In the genomic region with DNA sequence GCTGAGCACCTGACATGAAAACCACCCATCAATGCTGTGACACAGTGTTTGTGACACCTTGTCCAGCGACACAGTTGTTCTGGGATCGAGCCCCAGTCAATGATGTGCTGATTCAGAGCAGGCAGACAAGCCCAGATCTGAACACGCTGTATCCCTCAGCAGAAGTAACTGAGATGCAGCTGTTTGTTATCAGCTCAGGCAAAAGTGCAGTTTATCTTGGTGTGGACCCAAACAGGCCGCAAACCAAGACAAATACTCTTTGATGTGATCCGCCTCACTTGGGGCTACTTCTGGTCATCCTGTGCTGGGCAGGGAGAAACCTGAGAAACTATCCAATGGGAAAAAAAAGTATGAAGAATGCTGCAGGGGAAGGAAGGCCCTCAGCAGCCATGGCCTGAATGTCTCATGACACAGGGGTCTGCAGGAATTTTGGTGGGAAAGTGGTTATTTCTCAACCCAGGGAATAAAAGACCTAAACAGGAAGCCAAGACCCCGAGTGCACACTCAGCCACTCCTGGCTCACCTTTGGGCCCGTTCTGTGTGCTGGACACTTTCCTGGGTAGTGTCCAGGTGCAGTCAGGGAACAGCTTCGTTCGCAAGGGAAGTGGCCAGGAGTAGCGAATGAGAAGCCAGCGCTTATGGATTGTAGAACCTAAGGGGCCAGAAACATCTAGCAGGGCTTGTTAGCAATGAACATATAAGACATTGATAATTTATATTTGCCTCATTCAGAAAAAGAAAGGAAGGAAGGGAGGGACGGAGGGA, we compare ENCODE assay signal across 34 mouse cellular contexts.
DNase-seq lines count a peak whose midpoint lies in the region; ATAC-seq lines count a peak whose summit lies in the region.
"Had no signal": no experiment of that assay in that cellular context is flagged by ENCODE, and none has a peak within 500 bp of the region (broad histone marks: within the 10 kb centered on the region; RNA-seq: fewer than 3 reads in every experiment).

No protein-coding gene starts in this region.

- no peaks in the 10 kb centered on the region for H3K27me3 ChIP-seq in kidney, embryonic 14.5 days (ENCODE audit: control insufficient read depth, insufficient read depth, low read length)
- no peaks in the 10 kb centered on the region; the same call in 1 of the 2 replicates for H3K27me3 ChIP-seq in heart, embryonic 13.5 days (replicated peaks)
- no peaks in the 10 kb centered on the region for H3K27me3 ChIP-seq in hindbrain, embryonic 11.5 days (ENCODE audit: control insufficient read depth, insufficient read depth, low read length)
- H3K27me3 ChIP-seq: embryonic facial prominence, embryonic 12.5 days; hindbrain, embryonic 13.5 days; limb, embryonic 15.5 days; midbrain, embryonic 12.5 days; neural tube, embryonic 12.5 days had no signal

- H3K27ac ChIP-seq in kidney, embryonic 14.5 days (ENCODE audit: low read depth, low read length): no peak overlapping the region
- H3K27ac ChIP-seq in heart, embryonic 13.5 days (replicated peaks): peak overlapping the region; percentile 61; the same call in 1 of the 2 replicates
- no peak overlapping the region for H3K27ac ChIP-seq in hindbrain, embryonic 11.5 days (ENCODE audit: low read depth, low read length)
- H3K27ac ChIP-seq: embryonic facial prominence, embryonic 12.5 days; forebrain, embryonic 10.5 days; gastrocnemius, adult 2 months; hindbrain, embryonic 13.5 days; limb, embryonic 10.5 days; limb, embryonic 15.5 days; midbrain, embryonic 12.5 days; neural tube, embryonic 12.5 days had no signal

- no peak overlapping the region for H3K4me3 ChIP-seq in kidney, embryonic 14.5 days (ENCODE audit: low read length)
- H3K4me3 ChIP-seq in heart, embryonic 13.5 days: no peak overlapping the region
- H3K4me3 ChIP-seq in hindbrain, embryonic 11.5 days (ENCODE audit: low read depth, low read length): no peak overlapping the region
- H3K4me3 ChIP-seq: embryonic facial prominence, embryonic 12.5 days; forebrain, embryonic 10.5 days; gastrocnemius, adult 2 months; hindbrain, embryonic 13.5 days; limb, embryonic 10.5 days; limb, embryonic 15.5 days; megakaryocyte, embryonic 14.5 days; midbrain, embryonic 12.5 days; myocyte; neural tube, embryonic 12.5 days had no signal

- peak; percentile 26 to 31 for DNase-seq in kidney, postnatal 4 days
- peak; percentile 32 to 39 for DNase-seq in heart, adult 9 months (ENCODE audit: low spot score in 2 of 2)
- peak; percentile 25 for DNase-seq in heart, postnatal 4 days
- DNase-seq in hindbrain, embryonic 11.5 days (ENCODE audit: low spot score): no peak
- no peak for DNase-seq in yolk sac, embryonic 10.5 days (ENCODE audit: low spot score)
- DNase-seq: adrenal gland, adult 2 months; adrenal gland, postnatal 36 days; B cell, adult 2 months; cerebellum, adult 2 months; cerebellum, postnatal 14 days; embryo, embryonic 11 days; gastrocnemius, adult 2 months; gastrocnemius, postnatal 36 days; kidney, adult 8-10 months; layer of hippocampus, adult 9-11 months; lung, adult 18-20 months; lung, postnatal 4 days; thymus, adult 2 months; thymus, postnatal 36 days had no signal

- H3K4me1 ChIP-seq in kidney, embryonic 14.5 days (ENCODE audit: control insufficient read depth, insufficient read depth, low read length): no peaks in the 10 kb centered on the region
- H3K4me1 ChIP-seq in heart, embryonic 13.5 days: peaks cover 28% of the 10 kb centered on the region
- no peaks in the 10 kb centered on the region for H3K4me1 ChIP-seq in hindbrain, embryonic 11.5 days (replicated peaks; ENCODE audit: control insufficient read depth, insufficient read depth, low read length)
- H3K4me1 ChIP-seq: embryonic facial prominence, embryonic 12.5 days; limb, embryonic 15.5 days; neural tube, embryonic 12.5 days had no signal

- 76% methylated on average over 12 of the region's 12 CpGs for WGBS in kidney, embryonic 14.5 days
- 65% methylated on average over 12 of the region's 12 CpGs for WGBS in heart, embryonic 13.5 days
- WGBS in hindbrain, embryonic 11.5 days: 88% methylated on average over 12 of the region's 12 CpGs

- ATAC-seq in kidney, embryonic 14.5 days (ENCODE audit: low FRiP score, low TSS enrichment): no peak
- no peak; the same call in 1 of the 2 replicates for ATAC-seq in heart, embryonic 13.5 days (ENCODE audit: extremely low read depth, insufficient number of reproducible peaks, low FRiP score, low TSS enrichment)
- no peak for ATAC-seq in hindbrain, embryonic 11.5 days (ENCODE audit: low FRiP score)
- ATAC-seq: activated CD4-positive, CD25-positive, alpha-beta regulatory T cell, adult 4 months; forebrain, embryonic 16.5 days; intestine, embryonic 16.5 days; lung, postnatal 0 days had no signal

- no peaks in the 10 kb centered on the region for H3K36me3 ChIP-seq in kidney, embryonic 14.5 days (ENCODE audit: control insufficient read depth, insufficient read depth, low read length)
- H3K36me3 ChIP-seq in heart, embryonic 13.5 days: no peaks in the 10 kb centered on the region
- no peaks in the 10 kb centered on the region for H3K36me3 ChIP-seq in hindbrain, embryonic 11.5 days (ENCODE audit: control insufficient read depth, insufficient read depth, low read length)
- H3K36me3 ChIP-seq: embryonic facial prominence, embryonic 12.5 days; forebrain, embryonic 10.5 days; hindbrain, embryonic 13.5 days; limb, embryonic 10.5 days; limb, embryonic 15.5 days; midbrain, embryonic 12.5 days; neural tube, embryonic 12.5 days had no signal

- H3K9me3 ChIP-seq in kidney, embryonic 14.5 days (ENCODE audit: control insufficient read depth, low read length): no peaks in the 10 kb centered on the region
- no peaks in the 10 kb centered on the region for H3K9me3 ChIP-seq in heart, embryonic 13.5 days
- H3K9me3 ChIP-seq in hindbrain, embryonic 11.5 days (ENCODE audit: control insufficient read depth, low read length): no peaks in the 10 kb centered on the region
- H3K9me3 ChIP-seq: embryonic facial prominence, embryonic 12.5 days; forebrain, embryonic 10.5 days; hindbrain, embryonic 13.5 days; limb, embryonic 10.5 days; limb, embryonic 15.5 days; midbrain, embryonic 12.5 days; neural tube, embryonic 12.5 days had no signal

- H3K4me2 ChIP-seq in kidney, embryonic 14.5 days (replicated peaks; ENCODE audit: low read depth, low read length): no peak overlapping the region
- no peak overlapping the region for H3K4me2 ChIP-seq in heart, embryonic 13.5 days
- H3K4me2 ChIP-seq in hindbrain, embryonic 11.5 days (replicated peaks; ENCODE audit: low read depth, low read length): no peak overlapping the region
- H3K4me2 ChIP-seq: embryonic facial prominence, embryonic 12.5 days; hindbrain, embryonic 13.5 days; limb, embryonic 15.5 days; midbrain, embryonic 12.5 days; neural tube, embryonic 12.5 days had no signal

- H3K9ac ChIP-seq in kidney, embryonic 14.5 days (ENCODE audit: low read depth, low read length): no peak overlapping the region
- H3K9ac ChIP-seq in heart, embryonic 13.5 days: no peak overlapping the region
- no peak overlapping the region for H3K9ac ChIP-seq in hindbrain, embryonic 11.5 days (ENCODE audit: low read depth, low read length)
- H3K9ac ChIP-seq: embryonic facial prominence, embryonic 12.5 days; hindbrain, embryonic 13.5 days; limb, embryonic 15.5 days; midbrain, embryonic 12.5 days; neural tube, embryonic 12.5 days had no signal

Comparison
In these comparisons a context has a peak if more than half of its experiments do, and no peak if none do; other contexts are left out.
1. DNase-seq: peak in kidney, postnatal 4 days (2 of 2), heart, adult 9 months (2 of 2) and heart, postnatal 4 days (single experiment); none in hindbrain, embryonic 11.5 days (single experiment) and yolk sac, embryonic 10.5 days (single experiment).